Mouse (Mus musculus) lung, postnatal 25 days (tissue): ENCODE data around the gene Psma7.

Source experiments
- DNase-seq: peaks from one replicate; pipeline ENCODE4 v3.0.0; 2022; ENCODE audit warnings: low spot score

The Psma7 gene

DNA sequence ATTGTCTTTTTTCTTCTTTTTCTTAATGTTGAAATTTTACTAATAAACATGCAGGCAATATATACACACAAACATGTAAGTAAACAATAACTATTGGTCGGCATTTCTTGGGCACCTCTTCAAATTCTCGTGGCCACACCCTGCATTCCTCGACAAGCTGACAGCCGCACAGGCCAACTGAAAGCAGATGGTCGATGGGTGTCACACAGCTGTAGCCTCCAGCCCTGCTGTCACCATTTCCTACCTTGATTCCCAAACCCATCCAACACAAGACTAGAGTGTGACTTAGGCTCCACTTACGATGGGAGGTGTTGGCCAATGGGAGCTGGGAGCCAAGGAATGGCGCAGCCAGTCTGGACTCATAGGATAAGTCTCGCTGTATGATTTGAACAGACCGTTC lies 40.6 kb downstream of the Psma7 start:
- no peak for DNase-seq

- no peak for DNase-seq
Observed at GRCm38 (mm10) chr2:179998431-179998830, 43.8 kb downstream of the Psma7 start.

DNA sequence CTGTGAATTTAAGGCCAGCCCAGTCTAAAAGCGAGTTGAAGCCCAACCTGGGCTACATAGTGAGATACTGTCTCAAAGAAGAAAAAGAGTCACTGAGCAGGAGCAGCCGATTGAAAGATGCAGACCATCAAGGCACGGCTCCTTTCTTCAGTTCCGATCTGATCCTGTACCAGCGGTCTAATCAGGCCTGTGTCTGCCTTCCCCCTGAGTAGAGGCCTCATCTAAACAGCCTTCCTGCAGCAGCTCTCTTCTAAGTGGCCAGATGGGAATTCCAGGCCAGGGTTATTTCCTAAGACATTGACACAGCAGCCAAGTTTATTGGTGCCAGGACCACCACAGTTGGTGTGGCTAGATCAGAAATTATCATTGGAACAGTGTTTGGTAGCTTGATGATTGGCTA lies 49.2 kb downstream of the Psma7 start:
- no peak for DNase-seq

DNA sequence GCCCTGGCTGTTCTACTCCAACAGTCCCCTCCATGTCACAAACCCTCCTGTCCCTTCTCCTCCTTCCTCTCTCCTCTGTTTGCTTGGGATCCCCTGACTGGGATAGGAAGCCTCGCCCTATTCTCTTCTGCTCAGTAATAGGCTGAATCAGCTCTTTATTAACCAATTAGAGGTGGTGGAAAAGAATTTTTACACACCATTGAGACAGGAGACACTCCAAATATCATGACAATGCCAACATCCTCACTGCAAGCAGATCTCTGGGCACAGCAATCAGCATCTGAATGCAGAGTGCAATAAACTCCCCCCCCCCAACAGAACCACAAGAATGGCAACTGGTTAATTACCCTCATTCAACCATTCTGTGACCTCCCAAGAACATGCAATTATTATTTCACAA lies 53.1 kb downstream of the Psma7 start:
- DNase-seq, result no peak

DNA sequence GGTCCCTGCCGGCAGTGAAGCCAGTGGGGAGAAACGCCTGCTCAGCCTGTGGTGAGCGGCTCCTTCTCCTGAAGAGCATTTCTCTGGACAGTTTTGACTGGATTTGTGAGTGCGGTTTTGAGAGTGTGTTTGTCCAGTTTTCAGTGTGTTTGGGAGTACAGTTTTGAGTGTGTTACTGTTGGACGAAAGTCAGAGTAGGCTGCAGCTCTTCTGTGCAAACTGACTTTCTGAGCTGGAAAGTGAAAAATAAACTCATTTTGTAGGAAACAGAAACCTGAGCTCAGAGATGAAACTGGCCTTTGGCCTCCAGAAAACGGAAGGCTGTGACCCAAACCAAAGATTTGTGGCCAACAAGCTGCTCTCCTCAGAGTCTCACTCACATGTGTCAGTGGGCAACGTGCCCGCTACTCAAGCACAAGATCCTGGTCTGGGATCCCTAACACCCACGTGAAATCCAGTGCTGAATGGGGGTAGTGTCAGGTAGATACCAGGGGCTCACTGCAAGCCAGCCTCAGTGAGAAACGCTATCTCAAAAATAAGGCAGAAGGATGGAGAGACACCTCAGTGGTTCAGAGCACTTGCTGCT lies 55.7 kb downstream of the Psma7 start:
- no peak for DNase-seq
